Mouse (Mus musculus): ENCODE results near the gene Rara.

GRCm38 (mm10) chr11:98910415-98910814 lies 17.2 kb upstream of the Rara start:
- TF ChIP-seq CTCF (conservative IDR thresholded peaks at IDR 0.05; ENCODE audit: low read length) (no peak), NANOG (IDR thresholded peaks at IDR 0.05; ENCODE audit: borderline replicate concordance, low read length) (no peak), POU5F1 (IDR thresholded peaks at IDR 0.05; ENCODE audit: borderline replicate concordance, low read length) (no peak)

Measured in E14TG2a.4 (cell line).